Mouse (Mus musculus) bone marrow, adult 2 months (tissue): Measurements from ENCODE around the gene Abcb5. TPM values are rescaled to one million over a fixed set of nuclear protein-coding genes. Genes with fewer than 3 reads are reported as not detected.

Experiments
- H3K27ac ChIP-seq: fragments of 200-500 bp; 2 replicates; pipeline ENCODE4 v1.5.1; 2012; ENCODE audit warnings: low read depth, mild to moderate bottlenecking, control low read depth, inconsistent platforms, low read length; ENCODE audit not compliant: control insufficient read depth, poor library complexity, insufficient read depth
- H3K4me1 ChIP-seq: fragments of 200-500 bp; 2 replicates; pipeline ENCODE4 v1.6.1; 2011; ENCODE audit warnings: low read length; ENCODE audit not compliant: control insufficient read depth, insufficient read depth
- H3K4me3 ChIP-seq: fragments of 200-500 bp; replicated peaks from 2 replicates; pipeline ENCODE3; 2011; ENCODE audit warnings: mild to moderate bottlenecking, low read depth, low read length, control low read depth; ENCODE audit not compliant: control insufficient read depth
- CTCF ChIP-seq: fragments of 200-500 bp; IDR thresholded peaks from 2 replicates; pipeline ENCODE4 v1.5.1; 2011; ENCODE audit warnings: low read length, control low read depth; ENCODE audit not compliant: control insufficient read depth, insufficient read depth
- POLR2A ChIP-seq: fragments of 200-500 bp; IDR thresholded peaks from 2 replicates; pipeline ENCODE4 v1.6.1; 2011; ENCODE audit warnings: low read depth, mild to moderate bottlenecking, control low read depth, low read length, borderline replicate concordance; ENCODE audit not compliant: control insufficient read depth
- WGBS: fragments of 180-500 bp; shearing (Covaris S2); methylation state at CpG from one replicate; pipeline ENCODE4 v1.1.7; 2018; 5-methylcytosine and 5-hydroxymethylcytosine counted together
- polyA plus RNA-seq: library from polyadenylated mRNA; stranded (reverse); fragments of >200 nt; gene quantifications from 2 replicates; pipeline ENCODE4 v1.2.4, GENCODE M21; 2011; ENCODE audit warnings: low replicate concordance; ENCODE audit not compliant: missing spikeins, insufficient read depth, insufficient read length

Abcb5 gene
- polyA plus RNA-seq, 1 experiment = not detected

GRCm38 (mm10) chr12:118845351-118845750, 120.9 kb downstream of the Abcb5 start:
- WGBS = 14% methylated on average over 3 of the region's 3 CpGs
- Histone ChIP-seq H3K27ac (no peak overlapping the region), H3K4me1 (no peaks in the 10 kb centered on the region; the same call in 1 of the 2 replicates), H3K4me3 (no peak overlapping the region)
- TF ChIP-seq CTCF = no peak
- TF ChIP-seq POLR2A = no peak

GRCm38 (mm10) chr12:118844841-118845240, 121.4 kb downstream of the Abcb5 start:
- H3K4me1 ChIP-seq = no peaks in the 10 kb centered on the region; the same call in 1 of the 2 replicates
- no peak for TF ChIP-seq POLR2A
- no peak for TF ChIP-seq CTCF
- H3K4me3 ChIP-seq = no peak overlapping the region
- H3K27ac ChIP-seq = no peak overlapping the region
- WGBS = 5% methylated on average over 3 of the region's 3 CpGs

- TF ChIP-seq POLR2A (no peak), CTCF (no peak)
- Histone ChIP-seq H3K27ac (no peak overlapping the region), H3K4me3 (no peak overlapping the region), H3K4me1 (no peaks in the 10 kb centered on the region; the same call in 1 of the 2 replicates)
These were observed 122.1 kb downstream of the Abcb5 start for GRCm38 (mm10) chr12:118844111-118844510.

- TF ChIP-seq POLR2A (no peak), CTCF (no peak)
- Histone ChIP-seq H3K27ac (no peak overlapping the region), H3K4me1 (no peaks in the 10 kb centered on the region; the same call in 1 of the 2 replicates), H3K4me3 (no peak overlapping the region)
- WGBS = 2% methylated on average over 33 of the region's 33 CpGs
These were observed 123.4 kb downstream of the Abcb5 start for GRCm38 (mm10) chr12:118842671-118843411.

GRCm38 (mm10) chr12:118841971-118842550, 124.2 kb downstream of the Abcb5 start:
- WGBS = 15% methylated on average over 6 of the region's 6 CpGs
- TF ChIP-seq CTCF (no peak), POLR2A (no peak)
- no peak overlapping the region for H3K27ac ChIP-seq
- no peak overlapping the region for H3K4me3 ChIP-seq
- H3K4me1 ChIP-seq = no peaks in the 10 kb centered on the region; the same call in 1 of the 2 replicates

- TF ChIP-seq CTCF = no peak
- no peak for TF ChIP-seq POLR2A
- no peak overlapping the region for H3K27ac ChIP-seq
- H3K4me1 ChIP-seq = no peaks in the 10 kb centered on the region; the same call in 1 of the 2 replicates
- H3K4me3 ChIP-seq = no peak overlapping the region
- WGBS = 9% methylated on average over 5 of the region's 5 CpGs
These were observed 124.8 kb downstream of the Abcb5 start for GRCm38 (mm10) chr12:118841381-118841922.

- TF ChIP-seq POLR2A (no peak), CTCF (no peak)
- Histone ChIP-seq H3K4me3 (no peak overlapping the region), H3K27ac (no peak overlapping the region), H3K4me1 (no peaks in the 10 kb centered on the region)
- WGBS = 4% methylated on average over 12 of the region's 12 CpGs
These were observed 125.4 kb downstream of the Abcb5 start for GRCm38 (mm10) chr12:118840861-118841260.

GRCm38 (mm10) chr12:118840301-118840700, 125.9 kb downstream of the Abcb5 start:
- TF ChIP-seq CTCF (no peak), POLR2A (no peak)
- Histone ChIP-seq H3K4me1 (no peaks in the 10 kb centered on the region), H3K4me3 (no peak overlapping the region), H3K27ac (no peak overlapping the region)
- WGBS = 6% methylated on average over 15 of the region's 15 CpGs
